Mouse (Mus musculus) thymus, adult 2 months (tissue): ENCODE data around the gene Sesn2. TPM values are rescaled to one million over a fixed set of nuclear protein-coding genes. Genes with fewer than 3 reads are reported as not detected.
A peak's percentile ranks its signal among the peaks of the same experiment; 100 is the strongest.

Experiments used
- DNase-seq: peaks from one replicate; pipeline ENCODE4 v3.0.0; 2021
- H3K27ac ChIP-seq: fragments of 200-500 bp; 2 replicates; pipeline ENCODE4 v1.5.1; 2012; ENCODE audit warnings: low read length, control low read depth; ENCODE audit not compliant: control insufficient read depth, insufficient read depth
- H3K27me3 ChIP-seq: fragments of 200-500 bp; 2 replicates; pipeline ENCODE4 v1.6.1; 2012; ENCODE audit warnings: mild to moderate bottlenecking, low read length, moderate library complexity, mixed read lengths; ENCODE audit not compliant: control insufficient read depth, insufficient read depth
- H3K36me3 ChIP-seq: fragments of 200-500 bp; 2 replicates; pipeline ENCODE4 v1.6.1; 2012; ENCODE audit warnings: mild to moderate bottlenecking, low read length, moderate library complexity; ENCODE audit not compliant: control insufficient read depth, insufficient read depth
- H3K4me1 ChIP-seq: fragments of 200-500 bp; replicated peaks from 2 replicates; pipeline ENCODE4 v1.6.1; 2012; ENCODE audit warnings: low read length; ENCODE audit not compliant: control insufficient read depth, insufficient read depth
- H3K4me3 ChIP-seq: fragments of 200-500 bp; 2 replicates; pipeline ENCODE4 v1.5.1; 2012; ENCODE audit warnings: mild to moderate bottlenecking, low read length, control low read depth, moderate library complexity; ENCODE audit not compliant: control insufficient read depth, insufficient read depth
- CTCF ChIP-seq: fragments of 200-500 bp; IDR thresholded peaks from 2 replicates; pipeline ENCODE4 v1.5.1; 2012; ENCODE audit warnings: mild to moderate bottlenecking, control low read depth, low read length, moderate library complexity, borderline replicate concordance; ENCODE audit not compliant: control insufficient read depth, poor library complexity, insufficient read depth; ENCODE audit errors: extremely low read depth
- POLR2A ChIP-seq: fragments of 200-500 bp; IDR thresholded peaks from 2 replicates; pipeline ENCODE4 v1.6.1; 2012; ENCODE audit warnings: mild to moderate bottlenecking, low read length, control low read depth, moderate library complexity; ENCODE audit not compliant: control insufficient read depth, poor library complexity, insufficient read depth; ENCODE audit errors: extremely low read depth
- WGBS: fragments of 180-500 bp; shearing (Covaris S2); methylation state at CpG from one replicate; pipeline ENCODE4 v1.1.7; 2018; 5-methylcytosine and 5-hydroxymethylcytosine counted together
- polyA plus RNA-seq: library from polyadenylated mRNA; depleted of rRNA; stranded (reverse); fragments of >200 nt; gene quantifications from 2 replicates; pipeline ENCODE4 v1.2.3, GENCODE M21; 2012

Sesn2 gene
- polyA plus RNA-seq, 1 experiment, result 13.2 TPM

DNA sequence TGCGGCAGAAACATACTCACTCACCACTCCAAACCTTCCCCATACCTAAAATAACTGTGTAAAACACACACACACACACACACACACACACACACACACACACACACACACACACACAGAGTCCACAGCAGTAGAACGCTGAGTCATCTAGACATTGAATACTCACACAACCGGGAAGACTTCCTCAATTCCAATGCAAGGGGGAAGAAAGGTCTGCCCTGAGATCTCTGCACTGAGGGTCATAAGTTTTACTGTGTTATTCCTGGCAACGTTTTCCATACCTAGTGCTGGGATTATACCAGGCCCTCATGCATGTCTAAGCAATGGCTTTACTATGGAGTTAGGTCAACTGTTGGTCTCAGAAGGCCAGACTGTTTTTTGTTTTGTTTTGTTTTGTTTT, 19.0 kb upstream of the Sesn2 start:
- DNase-seq, result no peak
- Histone ChIP-seq H3K27ac (no peak overlapping the region), H3K36me3 (no peaks in the 10 kb centered on the region; the same call in 1 of the 2 replicates), H3K4me3 (no peak overlapping the region), H3K4me1 (peaks cover 5% of the 10 kb centered on the region; the same call in 1 of the 2 replicates), H3K27me3 (no peaks in the 10 kb centered on the region)
- WGBS, result 30% methylated on average over 4 of the region's 4 CpGs
- TF ChIP-seq POLR2A (no peak), CTCF (no peak)

DNA sequence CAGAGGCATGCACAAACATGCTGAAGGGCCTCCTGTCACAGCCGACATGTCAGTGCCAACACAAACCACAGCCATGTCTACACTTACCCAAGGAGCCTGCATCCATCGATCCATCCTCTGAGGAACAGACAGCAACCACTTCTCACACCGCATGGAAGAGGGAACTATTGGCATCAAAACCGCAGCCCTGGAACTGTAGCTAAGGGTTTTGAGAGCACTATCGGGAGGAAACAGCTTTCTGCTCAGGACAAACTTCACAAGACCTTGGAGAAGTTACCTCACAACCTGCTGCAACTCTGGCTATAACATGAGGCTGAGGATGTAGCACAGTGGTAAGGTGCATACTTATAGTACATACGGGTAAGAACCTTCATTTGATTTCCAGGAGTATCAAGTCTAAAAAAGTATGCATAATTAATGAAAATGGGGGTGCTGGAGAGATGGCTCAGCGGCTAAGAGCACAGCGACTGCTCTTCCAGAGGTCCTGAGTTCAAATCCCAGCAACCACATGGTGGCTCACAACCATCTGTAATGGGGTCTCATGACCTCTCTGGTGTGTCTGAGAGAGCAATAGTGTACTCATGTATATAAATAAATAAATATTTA, 17.7 kb upstream of the Sesn2 start:
- H3K27me3 ChIP-seq, result no peaks in the 10 kb centered on the region
- H3K36me3 ChIP-seq, result no peaks in the 10 kb centered on the region; the same call in 1 of the 2 replicates
- no peak for TF ChIP-seq POLR2A
- no peak for TF ChIP-seq CTCF
- no peak for DNase-seq
- 77% methylated on average over 8 of the region's 8 CpGs for WGBS
- peaks cover 5% of the 10 kb centered on the region; the same call in 1 of the 2 replicates for H3K4me1 ChIP-seq
- no peak overlapping the region for H3K27ac ChIP-seq
- no peak overlapping the region for H3K4me3 ChIP-seq

DNA sequence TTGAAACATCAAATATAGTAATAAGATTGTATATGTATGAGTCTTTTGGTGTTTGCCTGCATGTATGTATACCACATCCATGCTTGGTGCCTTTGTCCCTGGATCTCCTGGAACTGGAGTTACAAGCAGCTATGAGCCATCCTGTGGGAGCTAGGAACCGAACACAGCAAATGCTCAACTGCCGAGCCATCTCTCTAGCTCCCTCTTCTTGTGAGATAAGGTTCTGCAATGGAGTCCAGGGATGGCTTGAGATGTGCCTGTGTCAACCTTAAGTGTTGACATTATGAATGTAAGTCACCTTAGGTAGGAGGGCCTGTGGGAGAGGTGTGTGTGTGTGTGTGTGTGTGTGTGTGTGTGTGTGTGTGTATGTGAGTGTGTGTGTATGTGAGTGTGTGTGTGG, 16.4 kb upstream of the Sesn2 start:
- Histone ChIP-seq H3K4me3 (no peak overlapping the region), H3K27me3 (no peaks in the 10 kb centered on the region), H3K27ac (no peak overlapping the region), H3K36me3 (no peaks in the 10 kb centered on the region; the same call in 1 of the 2 replicates), H3K4me1 (no peaks in the 10 kb centered on the region)
- DNase-seq, result peak; percentile 31
- TF ChIP-seq CTCF, result no peak
- WGBS, result 35% methylated on average over 2 of the region's 2 CpGs

DNA sequence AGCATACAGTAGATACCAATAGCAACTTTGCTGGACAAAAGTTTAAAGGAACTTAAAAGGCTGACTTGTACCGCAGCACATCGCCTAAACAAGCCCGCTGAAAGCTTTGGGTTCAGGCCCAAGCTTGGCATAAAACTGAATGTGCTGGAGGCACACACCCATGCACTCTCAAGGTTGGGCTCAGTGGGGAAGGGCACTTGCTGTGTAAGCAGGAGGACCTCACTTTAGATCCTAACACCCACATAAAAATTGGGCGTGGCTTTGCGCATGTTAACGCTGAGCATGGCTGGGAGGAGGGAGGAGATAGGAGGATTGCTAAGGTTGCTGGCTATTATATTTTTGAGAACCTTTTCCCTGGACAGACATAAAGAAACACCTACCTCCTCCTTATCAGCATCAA, 14.5 kb upstream of the Sesn2 start:
- no peak for DNase-seq
- TF ChIP-seq POLR2A, result no peak
- no peak for TF ChIP-seq CTCF
- no peaks in the 10 kb centered on the region for H3K27me3 ChIP-seq
- H3K4me1 ChIP-seq, result no peaks in the 10 kb centered on the region
- WGBS, result 87% methylated on average over 6 of the region's 6 CpGs
- H3K4me3 ChIP-seq, result no peak overlapping the region
- no peak overlapping the region for H3K27ac ChIP-seq
- no peaks in the 10 kb centered on the region for H3K36me3 ChIP-seq

DNA sequence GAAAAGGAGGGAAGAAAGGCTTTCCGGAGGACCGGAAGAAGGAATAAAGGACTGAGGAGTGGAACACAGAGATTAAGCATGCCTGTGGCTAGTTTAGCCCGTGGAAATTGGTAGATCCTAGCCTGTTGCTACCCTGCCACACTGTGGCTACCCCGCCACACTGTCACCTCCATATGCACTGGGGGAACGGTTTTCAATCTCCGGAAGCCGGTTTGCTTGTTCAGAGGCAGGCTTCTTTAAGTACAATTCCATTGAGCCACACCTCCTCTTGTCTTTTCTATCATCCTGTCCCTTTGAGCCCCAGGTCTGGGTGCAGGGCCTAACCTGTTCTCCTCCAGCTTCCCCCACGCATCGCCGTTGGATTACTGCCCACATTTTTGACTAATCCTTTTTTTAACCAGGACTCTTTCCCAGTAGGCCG, 14.0 kb upstream of the Sesn2 start:
- Histone ChIP-seq H3K27ac (no peak overlapping the region), H3K4me3 (no peak overlapping the region), H3K4me1 (no peaks in the 10 kb centered on the region), H3K27me3 (no peaks in the 10 kb centered on the region), H3K36me3 (no peaks in the 10 kb centered on the region)
- 77% methylated on average over 11 of the region's 11 CpGs for WGBS
- TF ChIP-seq POLR2A, result no peak
- no peak for TF ChIP-seq CTCF
- DNase-seq, result no peak

DNA sequence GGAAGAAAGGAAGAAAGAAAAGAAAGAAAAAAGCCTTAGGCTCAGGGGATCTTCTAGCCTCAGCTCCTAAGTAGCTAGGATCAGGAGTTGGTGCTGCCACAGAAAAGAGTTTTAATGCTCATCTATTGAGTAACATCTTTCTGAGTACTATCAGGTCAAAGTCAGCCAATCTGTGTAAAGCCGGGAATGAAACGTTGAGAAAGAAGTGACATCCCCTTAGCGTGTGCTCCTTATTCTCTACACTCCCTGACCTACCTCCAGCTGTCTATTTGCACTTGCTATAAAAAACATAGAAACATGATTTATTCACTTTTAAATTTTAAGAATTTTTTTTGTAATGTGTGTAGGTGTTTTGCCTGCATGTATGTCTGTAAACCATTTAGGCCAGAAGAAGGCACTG, 8.9 kb upstream of the Sesn2 start:
- no peaks in the 10 kb centered on the region for H3K27me3 ChIP-seq
- WGBS, result 94% methylated on average over 3 of the region's 3 CpGs
- no peak overlapping the region for H3K27ac ChIP-seq
- no peak for DNase-seq
- no peaks in the 10 kb centered on the region; the same call in 1 of the 2 replicates for H3K4me1 ChIP-seq
- TF ChIP-seq POLR2A (no peak), CTCF (no peak)
- no peaks in the 10 kb centered on the region for H3K36me3 ChIP-seq
- no peak overlapping the region for H3K4me3 ChIP-seq

DNA sequence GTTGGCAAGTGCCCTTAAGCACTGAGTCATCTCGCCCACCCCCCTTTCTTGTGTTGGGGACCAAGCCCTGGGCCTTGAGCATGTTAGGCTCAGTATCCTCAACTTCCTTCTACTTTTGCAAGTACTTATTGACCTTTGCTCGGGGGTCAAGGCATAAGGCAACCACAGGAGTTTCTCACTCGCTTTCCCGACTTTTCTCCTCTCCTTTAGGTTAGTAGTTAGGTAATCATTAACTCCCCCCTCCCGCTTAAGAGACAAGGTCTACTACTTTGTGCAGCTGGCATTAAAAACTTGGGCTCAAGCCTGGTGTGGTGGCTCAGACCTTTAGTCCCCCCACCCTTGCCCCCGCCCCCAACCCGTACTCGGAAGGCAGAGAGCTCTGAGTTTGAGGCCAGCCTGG, 7.8 kb upstream of the Sesn2 start:
- Histone ChIP-seq H3K36me3 (no peaks in the 10 kb centered on the region), H3K4me3 (no peak overlapping the region), H3K4me1 (no peaks in the 10 kb centered on the region; the same call in 1 of the 2 replicates), H3K27me3 (no peaks in the 10 kb centered on the region), H3K27ac (no peak overlapping the region)
- TF ChIP-seq POLR2A (no peak), CTCF (no peak)
- 93% methylated on average over 8 of the region's 8 CpGs for WGBS
- DNase-seq, result no peak
